8 mouse cellular contexts compared by ENCODE assay signal in the genomic region with DNA sequence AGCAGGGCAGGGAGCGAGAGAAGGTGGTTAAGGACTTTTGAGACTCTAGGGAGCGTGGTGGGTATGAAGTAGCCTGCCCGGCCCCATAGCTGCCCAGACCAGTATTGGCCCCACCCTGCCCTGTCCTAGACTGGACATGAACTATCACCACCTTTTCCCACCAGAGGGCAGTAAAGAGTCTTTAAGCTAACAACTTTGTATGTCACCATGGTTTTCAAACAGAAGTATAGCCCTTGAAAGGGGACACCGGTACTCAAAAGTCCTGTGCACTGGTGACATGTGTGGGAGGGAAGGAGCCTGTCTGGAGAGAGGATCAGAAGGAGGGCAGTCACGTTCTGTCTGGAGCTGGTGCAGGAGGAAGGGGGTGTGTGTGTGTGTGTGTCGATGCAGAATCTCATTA. TPM values are rescaled to one million over a fixed set of nuclear protein-coding genes. Genes with fewer than 3 reads are reported as not detected.
A peak's percentile ranks its signal among the peaks of the same experiment; 100 is the strongest.
DNase-seq lines count a peak whose midpoint lies in the region; ATAC-seq and TF ChIP-seq lines count a peak whose summit lies in the region.

No protein-coding gene starts in this region.

- no peak overlapping the region for H3K9ac ChIP-seq in lung, embryonic 16.5 days (ENCODE audit: low read length)

- H3K36me3 ChIP-seq in E14TG2a.4 (ENCODE audit: insufficient read depth, low read length): no peaks in the 10 kb centered on the region
- H3K36me3 ChIP-seq in lung, embryonic 16.5 days (ENCODE audit: control insufficient read depth, insufficient read depth, low read length): no peaks in the 10 kb centered on the region

- H3K9me3 ChIP-seq in E14TG2a.4 (ENCODE audit: low read length): no peaks in the 10 kb centered on the region
- H3K9me3 ChIP-seq in lung, embryonic 16.5 days (ENCODE audit: control insufficient read depth, low read length): no peaks in the 10 kb centered on the region

- H3K4me3 ChIP-seq in E14TG2a.4 (replicated peaks; ENCODE audit: low read length): no peak overlapping the region
- no peak overlapping the region for H3K4me3 ChIP-seq in lung, embryonic 16.5 days (ENCODE audit: low read length)

- H3K4me1 ChIP-seq in E14TG2a.4 (replicated peaks; ENCODE audit: low read depth, low read length): peaks cover 48% of the 10 kb centered on the region
- no peaks in the 10 kb centered on the region; the same call in 1 of the 2 replicates for H3K4me1 ChIP-seq in lung, embryonic 16.5 days (replicated peaks; ENCODE audit: control insufficient read depth, insufficient read depth, low read length)

- H3K27me3 ChIP-seq in E14TG2a.4 (ENCODE audit: insufficient read depth, low read length): peaks cover 38% of the 10 kb centered on the region
- no peaks in the 10 kb centered on the region for H3K27me3 ChIP-seq in lung, embryonic 16.5 days (ENCODE audit: control insufficient read depth, insufficient read depth, low read depth, low read length)

- 23% methylated on average over 6 of the region's 6 CpGs for WGBS in lung, embryonic 16.5 days

- no peak for DNase-seq in frontal cortex, postnatal 14 days (ENCODE audit: low spot score in 2 of 2)
- DNase-seq in cerebellum, adult 9-11 months: peak; percentile 75
- DNase-seq in gastrocnemius, postnatal 25 days: peak; percentile 33
- DNase-seq in kidney, adult 9 months: peak; percentile 83
- DNase-seq in spleen, postnatal 36 days (ENCODE audit: low spot score in 2 of 2): peak; percentile 37 to 51

- peak; percentile 34; the same call in 1 of the 2 replicates for ATAC-seq in frontal cortex, adult (ENCODE audit: low TSS enrichment)
- ATAC-seq in lung, embryonic 16.5 days (ENCODE audit: low read depth): peak; percentile 82

- peak; percentile 56 for TF ChIP-seq CTCF in E14TG2a.4 (conservative IDR thresholded peaks at IDR 0.05; ENCODE audit: low read length)

- H3K27ac ChIP-seq in lung, embryonic 16.5 days (ENCODE audit: low read length): no peak overlapping the region

- no peak overlapping the region for H3K4me2 ChIP-seq in lung, embryonic 16.5 days (ENCODE audit: low read depth, low read length)

RNA-seq across cellular contexts. Expression of gene Gaa, which starts 18.7 kb away (rescaled TPM):
- 100 to 1,000 TPM; 110 to 138 TPM for total RNA-seq in gastrocnemius, postnatal 25 days (2021)
- polyA plus RNA-seq in lung, embryonic 16.5 days (2015; fragmentation: Nextera tagmentation; extraction: Ambion mirVana): 77.7 and 78.1 TPM in 2 replicates

RNA-seq across cellular contexts. Expression of gene Ccdc40, which starts 20.6 kb away (rescaled TPM):
- under 1 TPM in 1 of 2 experiments, not detected in 1; 0.41 TPM for total RNA-seq in gastrocnemius, postnatal 25 days (2021)
- polyA plus RNA-seq in lung, embryonic 16.5 days (2015; fragmentation: Nextera tagmentation; extraction: Ambion mirVana): 6.3 and 9.2 TPM in 2 replicates

RNA-seq across cellular contexts. Expression of gene Tbc1d16, which starts 20.7 kb away (rescaled TPM):
- total RNA-seq in gastrocnemius, postnatal 25 days (2021): 10 to 100 TPM; 16.1 to 20.9 TPM
- 19.4 and 20.0 TPM in 2 replicates for polyA plus RNA-seq in lung, embryonic 16.5 days (2015; fragmentation: Nextera tagmentation; extraction: Ambion mirVana)

RNA-seq across cellular contexts. Expression of gene Eif4a3, which starts 50.9 kb away (rescaled TPM):
- 10 to 100 TPM; 29.9 to 36.9 TPM for total RNA-seq in gastrocnemius, postnatal 25 days (2021)
- 330 and 339 TPM in 2 replicates for polyA plus RNA-seq in lung, embryonic 16.5 days (2015; fragmentation: Nextera tagmentation; extraction: Ambion mirVana)

RNA-seq across cellular contexts. Expression of gene Card14, which starts 58.6 kb away (rescaled TPM):
- total RNA-seq in gastrocnemius, postnatal 25 days (2021): under 1 TPM; 0.43 to 0.51 TPM
- polyA plus RNA-seq in lung, embryonic 16.5 days (2015; fragmentation: Nextera tagmentation; extraction: Ambion mirVana): 0.05 TPM in 1 of 2 replicates, not detected in the other

Comparison
In these comparisons a context has a peak if more than half of its experiments do, and no peak if none do; other contexts are left out.
1. DNase-seq: peak in cerebellum, adult 9-11 months (single experiment), gastrocnemius, postnatal 25 days (single experiment), kidney, adult 9 months (single experiment) and spleen, postnatal 36 days (2 of 2); none in frontal cortex, postnatal 14 days (0 of 2).